Mouse (Mus musculus): ENCODE results near the gene Psmd2. TPM values are rescaled to one million over a fixed set of nuclear protein-coding genes. Genes with fewer than 3 reads are reported as not detected.

The Psmd2 gene
- total RNA-seq, 1 experiment from 2014 or later, result 82.6 TPM

Other genes with a start within 250 kb of the Psmd2 start
- 23.8 and 24.0 TPM in 2 replicates for gene Abcc5, start 225.3 kb upstream of the Psmd2 start, total RNA-seq (2017)
- gene Eif2b5, start 152.8 kb upstream of the Psmd2 start, total RNA-seq (2017), result 47.6 and 49.8 TPM in 2 replicates
- gene Dvl3, start 134.7 kb upstream of the Psmd2 start, total RNA-seq (2017), result 7.1 and 8.8 TPM in 2 replicates
- gene Ap2m1, start 116.2 kb upstream of the Psmd2 start, total RNA-seq (2017), result 176 and 177 TPM in 2 replicates
- gene Abcf3, start 103.1 kb upstream of the Psmd2 start, total RNA-seq (2017), result 121 and 129 TPM in 2 replicates
- gene Vwa5b2, start 62.2 kb upstream of the Psmd2 start, total RNA-seq (2017), result not detected in 2 replicates
- 0.35 and 1.2 TPM in 2 replicates for gene Eef1akmt4, start 40.1 kb upstream of the Psmd2 start, total RNA-seq (2017)
- gene Gm49333, start 40.0 kb upstream of the Psmd2 start, total RNA-seq (2017), result not detected in 2 replicates
- 4.2 and 6.5 TPM in 2 replicates for gene Alg3, start 39.9 kb upstream of the Psmd2 start, total RNA-seq (2017)
- not detected in 2 replicates for gene Camk2n2, start 30.4 kb upstream of the Psmd2 start, total RNA-seq (2017)
- not detected in 2 replicates for gene Ece2, start 21.8 kb upstream of the Psmd2 start, total RNA-seq (2017)
- gene Eif4g1, start 16.7 kb downstream of the Psmd2 start, total RNA-seq (2017), result 148 and 172 TPM in 2 replicates
- 0.61 TPM in 1 of 2 replicates, not detected in the other for gene Fam131a, start 41.6 kb downstream of the Psmd2 start, total RNA-seq (2017)
- 14.7 and 21.9 TPM in 2 replicates for gene Polr2h, start 66.0 kb downstream of the Psmd2 start, total RNA-seq (2017)
- gene Clcn2, start 66.1 kb downstream of the Psmd2 start, total RNA-seq (2017), result 2.7 and 4.2 TPM in 2 replicates
- gene Chrd, start 81.5 kb downstream of the Psmd2 start, total RNA-seq (2017), result not detected in 2 replicates
- gene Thpo, start 82.9 kb downstream of the Psmd2 start, total RNA-seq (2017), result not detected in 2 replicates

Measured in neutrophil, adult 5-6 weeks (primary cell).